Mouse (Mus musculus) CH12.LX (cell line): ENCODE measurements at regions not wholly inside any gene's neighbourhood (a gene's known extent, or its start where the extent isn't known, plus 50 kb on each side); places are given as distances from the start of the nearest gene placed in this dataset.

ENCODE experiments used
- DNase-seq: peaks from one replicate; pipeline ENCODE4 v3.0.0-alpha.2; 2013; ENCODE audit errors: extremely low read depth
- H3K27ac ChIP-seq: 2 replicates; pipeline ENCODE4 v1.5.1; 2012; ENCODE audit warnings: low read depth, mild to moderate bottlenecking, control low read depth, moderate library complexity; ENCODE audit not compliant: insufficient read depth
- H3K27me3 ChIP-seq: replicated peaks from 2 replicates; pipeline ENCODE3; 2012; ENCODE audit warnings: inconsistent platforms
- H3K36me3 ChIP-seq, 2 experiments: replicated peaks in 1 of 2; 2 replicates each; pipeline versions ENCODE3 to v1.6.1; 2012; ENCODE audit warnings: inconsistent platforms in 1 of 2, low read length in 1 of 2, mild to moderate bottlenecking in 1 of 2, mixed read lengths in 1 of 2, moderate library complexity in 1 of 2; ENCODE audit not compliant: control insufficient read depth in 1 of 2, insufficient read depth in 1 of 2
- H3K4me1 ChIP-seq, 2 experiments: 2 replicates each; pipeline ENCODE4 v1.6.1; 2012; ENCODE audit warnings: inconsistent platforms in 1 of 2, moderate library complexity in 1 of 2; ENCODE audit not compliant: insufficient read depth in 2 of 2, control insufficient read depth in 1 of 2
- H3K4me2 ChIP-seq: 2 replicates; pipeline ENCODE4 v1.6.1; 2012; ENCODE audit warnings: low read depth, mild to moderate bottlenecking, control low read depth; ENCODE audit not compliant: poor library complexity, insufficient read depth, severe bottlenecking
- H3K4me3 ChIP-seq, 3 experiments: fragments of 150-350 bp in 1 of 3; sonication (generic) in 1 of 3; replicated peaks in 1 of 3; 2 replicates each; pipeline versions ENCODE3 to v1.5.1; 2011 to 2012; ENCODE audit warnings: low read depth in 2 of 3, low read length in 2 of 3, mild to moderate bottlenecking in 2 of 3, moderate library complexity in 2 of 3, control low read depth in 1 of 3, improper control_type of control experiment in 1 of 3, inconsistent platforms in 1 of 3, mixed read lengths in 1 of 3; ENCODE audit not compliant: poor library complexity in 1 of 3
- H3K79me2 ChIP-seq: replicated peaks from 2 replicates; pipeline ENCODE4 v1.6.1; 2012; ENCODE audit warnings: mild to moderate bottlenecking, moderate library complexity; ENCODE audit not compliant: control insufficient read depth, poor library complexity, insufficient read depth, severe bottlenecking; ENCODE audit errors: extremely low read depth
- H3K9ac ChIP-seq: 2 replicates; pipeline ENCODE4 v1.6.1; 2012; ENCODE audit warnings: low read depth, mild to moderate bottlenecking, control low read depth, moderate library complexity; ENCODE audit not compliant: insufficient read depth
- H3K9me3 ChIP-seq: replicated peaks from 2 replicates; pipeline ENCODE3; 2012; ENCODE audit warnings: low read length, inconsistent platforms, mixed read lengths
- CHD1 ChIP-seq: IDR thresholded peaks from 2 replicates; pipeline ENCODE4 v1.6.1; 2012; ENCODE audit warnings: low read depth, low read length, improper control_type of control experiment, inconsistent platforms
- CTCF ChIP-seq, 2 experiments: IDR thresholded peaks in 1 of 2; conservative IDR thresholded peaks in 1 of 2; 2 replicates each; pipeline ENCODE4 v1.5.1; 2011 to 2012; ENCODE audit warnings: low read depth in 2 of 2, low read length in 2 of 2, improper control_type of control experiment in 1 of 2, inconsistent platforms in 1 of 2, mild to moderate bottlenecking in 1 of 2, moderate library complexity in 1 of 2
- E2F4 ChIP-seq: IDR thresholded peaks from 2 replicates; pipeline ENCODE4 v1.6.1; 2011; ENCODE audit warnings: low read depth, low read length, improper control_type of control experiment; ENCODE audit not compliant: insufficient replicate concordance
- ELF1 ChIP-seq: IDR thresholded peaks from 2 replicates; pipeline ENCODE4 v1.6.1; 2014; ENCODE audit warnings: low read depth, mild to moderate bottlenecking, inconsistent platforms, low read length, improper control_type of control experiment
- EP300 ChIP-seq: IDR thresholded peaks from 2 replicates; pipeline ENCODE4 v1.6.1; 2011; ENCODE audit warnings: low read length, improper control_type of control experiment
- GABPA ChIP-seq: IDR thresholded peaks from 2 replicates; pipeline ENCODE4 v1.6.1; 2012; ENCODE audit warnings: low read depth, low read length, improper control_type of control experiment, inconsistent platforms; ENCODE audit not compliant: insufficient replicate concordance
- HCFC1 ChIP-seq: IDR thresholded peaks from 2 replicates; pipeline ENCODE4 v1.6.1; 2012; ENCODE audit warnings: low read depth, mild to moderate bottlenecking, inconsistent platforms, low read length, improper control_type of control experiment
- IRF4 ChIP-seq: IDR thresholded peaks from 2 replicates; pipeline ENCODE4 v1.6.1; 2014; ENCODE audit warnings: low read depth, mild to moderate bottlenecking, inconsistent platforms, low read length, improper control_type of control experiment
- JUND ChIP-seq: conservative IDR thresholded peaks from 2 replicates; pipeline ENCODE4 v1.6.1; 2011; ENCODE audit warnings: low read depth, low read length, improper control_type of control experiment
- KAT2A ChIP-seq: IDR thresholded peaks from 2 replicates; pipeline ENCODE4 v1.6.1; 2012; ENCODE audit warnings: low read length, improper control_type of control experiment, inconsistent platforms; ENCODE audit not compliant: insufficient replicate concordance
- MAZ ChIP-seq: IDR thresholded peaks from 2 replicates; pipeline ENCODE4 v1.6.1; 2012; ENCODE audit warnings: low read depth, mild to moderate bottlenecking, inconsistent platforms, low read length, improper control_type of control experiment, moderate library complexity
- MEF2A ChIP-seq: IDR thresholded peaks from 2 replicates; pipeline ENCODE4 v1.6.1; 2014; ENCODE audit warnings: low read depth, mild to moderate bottlenecking, inconsistent platforms, low read length, improper control_type of control experiment, borderline replicate concordance
- MXI1 ChIP-seq: IDR thresholded peaks from 2 replicates; pipeline ENCODE4 v1.6.1; 2011; ENCODE audit warnings: mild to moderate bottlenecking, low read depth, low read length, improper control_type of control experiment
- MYC ChIP-seq: IDR thresholded peaks from 2 replicates; pipeline ENCODE4 v1.6.1; 2011; ENCODE audit warnings: low read depth, mild to moderate bottlenecking, improper control_type of control experiment, low read length
- NELFE ChIP-seq: IDR thresholded peaks from 2 replicates; pipeline ENCODE4 v1.6.1; 2011; ENCODE audit warnings: low read depth, low read length, improper control_type of control experiment
- NRF1 ChIP-seq: IDR thresholded peaks from 2 replicates; pipeline ENCODE4 v1.6.1; 2014; ENCODE audit warnings: low read depth, mild to moderate bottlenecking, inconsistent platforms, low read length, improper control_type of control experiment, moderate library complexity
- PAX5 ChIP-seq: IDR thresholded peaks from 2 replicates; pipeline ENCODE4 v1.6.1; 2012; ENCODE audit warnings: low read length, inconsistent platforms, mixed read lengths
- RCOR1 ChIP-seq: conservative IDR thresholded peaks from 2 replicates; pipeline ENCODE4 v1.6.1; 2012; ENCODE audit warnings: low read depth, mild to moderate bottlenecking, inconsistent platforms, low read length, improper control_type of control experiment
- SMC3 ChIP-seq: IDR thresholded peaks from 2 replicates; pipeline ENCODE4 v1.6.1; 2011; ENCODE audit warnings: low read depth, low read length, improper control_type of control experiment
- TBP ChIP-seq: conservative IDR thresholded peaks from 2 replicates; pipeline ENCODE4 v1.6.1; 2011; ENCODE audit warnings: low read depth, low read length, improper control_type of control experiment
- UBTF ChIP-seq: IDR thresholded peaks from 2 replicates; pipeline ENCODE4 v1.6.1; 2012; ENCODE audit warnings: low read depth, mild to moderate bottlenecking, inconsistent platforms, low read length, improper control_type of control experiment, moderate library complexity
- USF1 ChIP-seq: IDR thresholded peaks from 2 replicates; pipeline ENCODE4 v1.6.1; 2014; ENCODE audit warnings: low read depth, mild to moderate bottlenecking, inconsistent platforms, low read length, improper control_type of control experiment
- USF2 ChIP-seq: conservative IDR thresholded peaks from 2 replicates; pipeline ENCODE4 v1.6.1; 2011; ENCODE audit warnings: low read depth, low read length, improper control_type of control experiment
- ZC3H11A ChIP-seq: IDR thresholded peaks from 2 replicates; pipeline ENCODE4 v1.6.1; 2012; ENCODE audit warnings: low read depth, mild to moderate bottlenecking, inconsistent platforms, low read length, improper control_type of control experiment
- dilution Hi-C: fragments of 300-500 bp; cut with MboI; formaldehyde crosslinking; loops from 2 replicates; pipeline ENCODE4 v1.14.3; 2020; ENCODE audit warnings: low sequenced_read_pairs; ENCODE audit not compliant: extremely low pct_unique_long_range_greater_than_20kb, extremely low pct_ligation_motif_present
- in situ Hi-C: fragments of 300-500 bp; cut with MboI; formaldehyde crosslinking; loops from 3 replicates; pipeline ENCODE4 v1.14.3; 2019; ENCODE audit warnings: low sequenced_read_pairs, low pct_ligation_motif_present, low pct_unique_long_range_greater_than_20kb, mixed read lengths

- H3K4me2 ChIP-seq, result no peak overlapping the region
- in situ Hi-C loops (no loop called here), dilution Hi-C loops (no loop called here)
- TF ChIP-seq RCOR1, result no peak
- no peak for TF ChIP-seq IRF4
- no peak for TF ChIP-seq SMC3
- H3K9ac ChIP-seq, result no peak overlapping the region
- H3K79me2 ChIP-seq, result no peaks in the 10 kb centered on the region
- no peaks in the 10 kb centered on the region for H3K9me3 ChIP-seq
- no peaks in the 10 kb centered on the region for H3K4me1 ChIP-seq
- no peaks in the 10 kb centered on the region for H3K27me3 ChIP-seq
- no peak for DNase-seq
- H3K4me3 ChIP-seq, result no peak overlapping the region
- H3K36me3 ChIP-seq, result no peaks in the 10 kb centered on the region
- H3K27ac ChIP-seq, result no peak overlapping the region
Observed at GRCm38 (mm10) chr16:93152765-93153489, 327.0 kb upstream of the Runx1 start.

- in situ Hi-C loops, result no loop called here
- no peak overlapping the region for H3K27ac ChIP-seq
- TF ChIP-seq CHD1 (no peak), GABPA (no peak), USF2 (no peak), E2F4 (no peak), MYC (no peak), TBP (no peak), KAT2A (no peak), MXI1 (no peak), USF1 (no peak), PAX5 (no peak), JUND (no peak)
- TF ChIP-seq, all 38 proteins: peak for 0
- H3K9ac ChIP-seq, result no peak overlapping the region
- no peaks in the 10 kb centered on the region for H3K27me3 ChIP-seq
- H3K4me1 ChIP-seq, result no peaks in the 10 kb centered on the region
- no peaks in the 10 kb centered on the region for H3K9me3 ChIP-seq
- dilution Hi-C loops, result no loop called here
- no peak overlapping the region for H3K4me2 ChIP-seq
- H3K79me2 ChIP-seq, result no peaks in the 10 kb centered on the region
- no peak for DNase-seq
- H3K36me3 ChIP-seq, result no peaks in the 10 kb centered on the region
- H3K4me3 ChIP-seq, result no peak overlapping the region
Observed at GRCm38 (mm10) chr16:93152057-93152456, 326.1 kb upstream of the Runx1 start.

GRCm38 (mm10) chr16:93151652-93152051, 325.7 kb upstream of the Runx1 start:
- dilution Hi-C loops, result no loop called here

More at GRCm38 (mm10) chr16:93151652-93152051, 325.7 kb upstream of the Runx1 start:
- Histone ChIP-seq H3K9me3 (no peaks in the 10 kb centered on the region), H3K4me3 (no peak overlapping the region), H3K27ac (no peak overlapping the region), H3K27me3 (no peaks in the 10 kb centered on the region), H3K4me1 (no peaks in the 10 kb centered on the region), H3K79me2 (no peaks in the 10 kb centered on the region), H3K36me3 (no peaks in the 10 kb centered on the region), H3K4me2 (no peak overlapping the region), H3K9ac (no peak overlapping the region)
- in situ Hi-C loops, result no loop called here
- DNase-seq, result no peak
- TF ChIP-seq TBP (no peak; the same call in 1 of the 2 replicates), CTCF (conservative IDR thresholded peaks at IDR 0.05 in 1 of 2, IDR thresholded peaks at IDR 0.05 in 1 of 2; ENCODE audit: low read depth in 2 of 2, low read length in 2 of 2) (no peak), NELFE (no peak), JUND (no peak), USF2 (no peak), SMC3 (no peak), HCFC1 (no peak), ELF1 (no peak), RCOR1 (no peak), GABPA (no peak), ZC3H11A (no peak), EP300 (no peak), NRF1 (no peak), E2F4 (no peak), MAZ (no peak), MEF2A (no peak), MXI1 (no peak), UBTF (no peak), PAX5 (no peak)
